Mouse (Mus musculus) heart, embryonic 11.5 days (tissue): ENCODE data around the gene Abi3. TPM values are rescaled to one million over a fixed set of nuclear protein-coding genes. Genes with fewer than 3 reads are reported as not detected.

Experiments
- ATAC-seq: fragments of 200-750 bp; cut with Nextera tagmentation; replicated peaks from 2 replicates; pipeline ENCODE4 v1.8.0; 2017; ENCODE audit warnings: moderate library complexity; ENCODE audit not compliant: insufficient number of reproducible peaks, low FRiP score, low TSS enrichment
- H3K27ac ChIP-seq: fragments of 300-500 bp; sonication (generic); 2 replicates; pipeline ENCODE4 v1.5.1; 2014; ENCODE audit warnings: mild to moderate bottlenecking, low read depth, low read length
- H3K27me3 ChIP-seq: fragments of 300-500 bp; sonication (generic); 2 replicates; pipeline ENCODE4 v1.6.1; 2014; ENCODE audit warnings: mild to moderate bottlenecking, low read length, mixed read lengths; ENCODE audit not compliant: control insufficient read depth, insufficient read depth
- H3K36me3 ChIP-seq: fragments of 300-500 bp; sonication (generic); 2 replicates; pipeline ENCODE4 v1.6.1; 2014; ENCODE audit warnings: mild to moderate bottlenecking, low read length, moderate library complexity, mixed read lengths; ENCODE audit not compliant: control insufficient read depth, insufficient read depth
- H3K4me1 ChIP-seq: fragments of 300-500 bp; sonication (generic); 2 replicates; pipeline ENCODE4 v1.6.1; 2014; ENCODE audit warnings: low read length; ENCODE audit not compliant: control insufficient read depth, insufficient read depth
- H3K4me2 ChIP-seq: fragments of 300-500 bp; sonication (generic); 2 replicates; pipeline ENCODE4 v1.6.1; 2014; ENCODE audit warnings: mild to moderate bottlenecking, moderate library complexity
- H3K4me3 ChIP-seq: fragments of 300-500 bp; sonication (generic); 2 replicates; pipeline ENCODE4 v1.5.1; 2014; ENCODE audit warnings: low read depth, low read length
- H3K9ac ChIP-seq: fragments of 300-500 bp; sonication (generic); 2 replicates; pipeline ENCODE4 v1.6.1; 2014; ENCODE audit warnings: mild to moderate bottlenecking, low read depth, low read length, moderate library complexity
- H3K9me3 ChIP-seq: fragments of 300-500 bp; sonication (generic); replicated peaks from 2 replicates; pipeline ENCODE4 v1.6.1; 2016; ENCODE audit warnings: low read length; ENCODE audit not compliant: control insufficient read depth
- WGBS: fragments of 180-500 bp; shearing (Covaris S2); extraction: QIAGEN DNeasy Blood & Tissue Kit; methylation state at CpG from one replicate; pipeline ENCODE4 v1.1.7; 2014; ENCODE audit not compliant: insufficient replicate concordance; 5-methylcytosine and 5-hydroxymethylcytosine counted together
- polyA plus RNA-seq: library from polyadenylated mRNA; unstranded; fragments of >200 nt; fragmentation: Nextera tagmentation; extraction: Ambion mirVana; gene quantifications from 2 replicates; pipeline ENCODE4 v1.2.1, GENCODE M21; 2014

Abi3 gene
- polyA plus RNA-seq, 1 experiment from 2014 or later, result 11.5 TPM

DNA sequence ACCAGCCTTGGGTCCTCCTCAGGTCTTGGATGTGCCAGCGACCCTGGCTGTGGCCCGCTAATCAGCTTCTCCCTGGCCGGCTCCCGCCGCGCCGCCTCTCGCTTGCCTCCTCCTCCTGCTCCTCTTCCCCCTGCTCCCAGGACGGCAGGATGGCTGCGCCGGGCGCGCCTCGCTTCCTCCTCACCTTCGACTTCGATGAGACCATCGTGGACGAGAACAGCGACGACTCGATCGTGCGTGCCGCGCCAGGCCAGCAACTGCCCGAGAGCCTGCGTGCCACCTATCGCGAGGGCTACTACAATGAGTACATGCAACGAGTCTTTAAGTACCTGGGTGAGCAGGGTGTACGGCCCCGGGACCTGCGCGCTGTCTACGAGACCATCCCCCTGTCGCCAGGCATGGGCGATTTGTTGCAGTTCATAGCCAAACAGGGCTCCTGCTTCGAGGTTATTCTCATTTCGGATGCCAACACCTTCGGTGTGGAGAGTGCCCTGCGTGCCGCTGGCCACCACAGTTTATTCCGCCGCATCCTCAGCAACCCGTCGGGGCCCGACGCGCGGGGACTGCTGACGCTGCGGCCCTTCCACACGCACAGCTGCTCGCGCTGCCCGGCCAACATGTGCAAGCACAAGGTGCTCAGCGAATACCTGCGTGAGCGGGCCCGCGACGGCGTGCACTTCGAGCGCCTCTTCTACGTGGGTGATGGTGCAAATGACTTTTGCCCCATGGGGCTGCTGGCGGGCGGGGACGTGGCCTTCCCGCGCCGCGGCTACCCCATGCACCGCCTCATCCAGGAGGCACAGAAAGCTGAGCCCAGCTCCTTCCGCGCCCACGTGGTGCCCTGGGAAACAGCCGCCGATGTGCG lies 11.6 kb downstream of the Abi3 start:
- H3K27ac ChIP-seq, result no peak overlapping the region
- no peak for ATAC-seq
- H3K27me3 ChIP-seq, result peaks cover 65% of the 10 kb centered on the region
- WGBS, result 5% methylated on average over 79 of the region's 80 CpGs
- peak overlapping the region; percentile 56 for H3K4me2 ChIP-seq
- H3K36me3 ChIP-seq, result no peaks in the 10 kb centered on the region; the same call in 1 of the 2 replicates
- peak overlapping the region; percentile 41 for H3K4me3 ChIP-seq
- H3K4me1 ChIP-seq, result peaks cover 46% of the 10 kb centered on the region
- H3K9ac ChIP-seq, result peak overlapping the region; percentile 30; the same call in 1 of the 2 replicates
- H3K9me3 ChIP-seq, result no peaks in the 10 kb centered on the region

DNA sequence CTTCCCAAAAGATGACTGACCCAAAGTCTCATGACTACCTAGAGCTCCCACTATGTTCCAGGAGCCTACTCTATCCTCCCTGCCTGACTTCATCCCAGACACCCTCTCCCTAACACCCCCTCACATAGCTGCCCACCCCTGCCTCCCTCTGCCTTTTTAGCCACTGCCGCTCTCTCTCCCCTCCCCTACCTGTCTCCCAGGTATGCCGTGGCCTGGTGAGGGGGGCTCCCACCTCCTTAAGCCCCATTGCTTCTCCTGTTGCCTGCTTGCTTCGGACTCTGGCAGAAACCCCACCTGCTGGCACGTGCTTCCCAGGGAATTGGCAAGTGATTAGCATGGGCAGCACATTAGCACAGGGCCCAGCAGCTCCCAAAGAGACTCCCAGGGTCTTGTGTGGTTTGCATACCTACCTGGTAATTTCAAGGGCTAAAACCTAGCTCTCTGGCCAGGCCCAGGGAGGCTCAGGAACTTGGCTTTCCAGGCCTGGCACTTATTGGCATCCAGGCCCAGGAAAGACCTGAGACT lies 12.7 kb downstream of the Abi3 start:
- Histone ChIP-seq H3K9me3 (no peaks in the 10 kb centered on the region), H3K27ac (no peak overlapping the region), H3K36me3 (no peaks in the 10 kb centered on the region; the same call in 1 of the 2 replicates), H3K4me3 (peak overlapping the region; percentile 41; the same call in 1 of the 2 replicates), H3K4me2 (no peak overlapping the region), H3K9ac (no peak overlapping the region), H3K27me3 (peaks cover 68% of the 10 kb centered on the region), H3K4me1 (peaks cover 43% of the 10 kb centered on the region)
- 33% methylated on average over 4 of the region's 4 CpGs for WGBS
- no peak for ATAC-seq

DNA sequence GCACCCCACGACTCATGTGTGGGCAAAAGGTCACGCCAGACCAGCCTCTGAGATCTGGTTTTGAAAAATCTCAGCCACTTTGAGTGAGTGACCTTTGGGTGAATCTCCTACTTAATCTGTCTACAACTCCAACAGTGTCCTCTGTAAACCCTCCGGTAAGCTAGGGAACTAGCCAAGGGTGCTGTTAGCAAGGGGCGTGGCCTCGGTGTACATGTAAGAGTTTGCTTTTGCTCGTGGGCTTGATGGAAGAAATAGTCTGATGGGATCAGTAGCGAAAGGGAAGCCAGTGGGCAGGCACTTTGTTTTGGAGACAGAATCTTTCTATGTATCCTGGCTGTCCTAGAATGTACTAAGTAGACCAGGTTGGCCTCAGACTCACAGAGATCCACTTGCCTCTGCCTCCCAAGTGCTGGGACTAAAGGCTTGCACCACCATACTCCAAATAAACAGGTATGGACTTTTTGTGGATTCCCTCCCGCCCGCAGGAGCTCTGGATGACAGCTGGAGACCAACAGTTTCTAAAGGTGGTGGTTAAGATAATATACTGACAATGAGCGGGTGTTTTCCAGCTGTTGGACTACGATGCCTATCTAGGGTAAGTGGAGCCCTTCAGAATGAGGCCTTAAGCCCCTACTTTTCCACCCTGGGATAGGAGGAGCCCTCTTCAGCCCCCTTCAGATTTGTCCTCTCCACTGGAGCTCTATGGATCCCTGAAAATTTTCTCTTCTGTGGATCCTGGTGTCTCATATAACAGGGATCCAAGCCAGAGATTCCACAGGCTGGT lies 13.9 kb downstream of the Abi3 start:
- no peak overlapping the region for H3K4me3 ChIP-seq
- H3K4me1 ChIP-seq, result peaks cover 37% of the 10 kb centered on the region
- no peak overlapping the region for H3K9ac ChIP-seq
- WGBS, result 62% methylated on average over 11 of the region's 11 CpGs
- H3K36me3 ChIP-seq, result no peaks in the 10 kb centered on the region; the same call in 1 of the 2 replicates
- H3K4me2 ChIP-seq, result no peak overlapping the region
- no peak overlapping the region for H3K27ac ChIP-seq
- H3K9me3 ChIP-seq, result no peaks in the 10 kb centered on the region
- no peak for ATAC-seq
- peaks cover 57% of the 10 kb centered on the region for H3K27me3 ChIP-seq

DNA sequence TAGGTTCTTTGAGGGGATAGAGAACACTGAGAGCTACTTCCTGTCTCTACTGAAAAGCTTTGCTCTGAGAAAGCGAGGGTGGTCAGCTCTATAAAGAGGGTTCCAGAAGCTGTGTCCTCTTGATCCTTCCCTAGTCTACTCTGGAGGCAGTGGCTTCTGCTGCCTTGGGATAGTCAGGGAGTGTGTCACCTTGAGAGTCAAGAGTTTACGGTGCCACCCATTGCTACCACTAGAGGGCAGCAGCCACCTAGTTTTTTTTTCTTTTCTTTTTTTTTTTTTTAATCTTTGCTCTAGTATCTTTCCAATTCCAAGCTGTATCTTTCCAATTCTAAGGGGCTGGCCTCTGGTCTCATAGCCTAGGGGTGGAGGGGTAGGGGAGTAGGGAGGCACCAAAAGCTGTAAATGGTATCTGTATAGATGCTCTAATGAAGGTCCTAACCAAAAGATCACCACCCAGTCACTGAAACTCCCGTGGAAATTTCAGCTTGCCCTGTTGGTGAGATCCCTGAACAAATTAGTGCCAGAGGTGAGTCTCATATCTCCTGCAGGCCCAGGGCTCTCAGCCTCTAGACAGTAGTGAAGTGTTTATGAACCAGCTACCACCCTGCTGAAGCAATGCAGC lies 14.7 kb downstream of the Abi3 start:
- WGBS, result 17% methylated on average over 3 of the region's 3 CpGs
- H3K36me3 ChIP-seq, result no peaks in the 10 kb centered on the region; the same call in 1 of the 2 replicates
- H3K27me3 ChIP-seq, result peaks cover 54% of the 10 kb centered on the region

DNA sequence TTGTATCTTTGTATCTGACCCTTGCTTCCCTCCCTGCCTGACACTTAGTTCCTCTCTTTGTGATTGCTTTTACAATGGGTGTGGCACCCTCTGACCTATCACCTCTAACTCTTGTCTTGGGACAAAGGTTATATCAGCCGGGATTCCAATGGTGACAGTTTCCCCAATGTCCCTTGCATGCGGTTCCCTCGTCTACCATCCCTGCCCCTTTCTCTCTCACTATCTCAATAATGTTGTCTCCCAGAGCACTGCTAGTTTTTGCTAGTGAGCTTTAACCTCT lies 15.2 kb downstream of the Abi3 start:
- H3K9me3 ChIP-seq, result no peaks in the 10 kb centered on the region
- peaks cover 28% of the 10 kb centered on the region for H3K4me1 ChIP-seq
- H3K27me3 ChIP-seq, result peaks cover 49% of the 10 kb centered on the region
- H3K9ac ChIP-seq, result no peak overlapping the region
- ATAC-seq, result no peak
- H3K4me2 ChIP-seq, result no peak overlapping the region
- no peak overlapping the region for H3K4me3 ChIP-seq
- 13% methylated on average over 3 of the region's 3 CpGs for WGBS
- no peaks in the 10 kb centered on the region; the same call in 1 of the 2 replicates for H3K36me3 ChIP-seq
- H3K27ac ChIP-seq, result no peak overlapping the region

More for the DNA sequence above, 14.7 kb downstream of the Abi3 start:
- ATAC-seq, result no peak
- no peak overlapping the region for H3K4me2 ChIP-seq
- no peak overlapping the region for H3K9ac ChIP-seq
- H3K4me3 ChIP-seq, result no peak overlapping the region
- no peak overlapping the region for H3K27ac ChIP-seq
- peaks cover 32% of the 10 kb centered on the region for H3K4me1 ChIP-seq
- no peaks in the 10 kb centered on the region for H3K9me3 ChIP-seq

DNA sequence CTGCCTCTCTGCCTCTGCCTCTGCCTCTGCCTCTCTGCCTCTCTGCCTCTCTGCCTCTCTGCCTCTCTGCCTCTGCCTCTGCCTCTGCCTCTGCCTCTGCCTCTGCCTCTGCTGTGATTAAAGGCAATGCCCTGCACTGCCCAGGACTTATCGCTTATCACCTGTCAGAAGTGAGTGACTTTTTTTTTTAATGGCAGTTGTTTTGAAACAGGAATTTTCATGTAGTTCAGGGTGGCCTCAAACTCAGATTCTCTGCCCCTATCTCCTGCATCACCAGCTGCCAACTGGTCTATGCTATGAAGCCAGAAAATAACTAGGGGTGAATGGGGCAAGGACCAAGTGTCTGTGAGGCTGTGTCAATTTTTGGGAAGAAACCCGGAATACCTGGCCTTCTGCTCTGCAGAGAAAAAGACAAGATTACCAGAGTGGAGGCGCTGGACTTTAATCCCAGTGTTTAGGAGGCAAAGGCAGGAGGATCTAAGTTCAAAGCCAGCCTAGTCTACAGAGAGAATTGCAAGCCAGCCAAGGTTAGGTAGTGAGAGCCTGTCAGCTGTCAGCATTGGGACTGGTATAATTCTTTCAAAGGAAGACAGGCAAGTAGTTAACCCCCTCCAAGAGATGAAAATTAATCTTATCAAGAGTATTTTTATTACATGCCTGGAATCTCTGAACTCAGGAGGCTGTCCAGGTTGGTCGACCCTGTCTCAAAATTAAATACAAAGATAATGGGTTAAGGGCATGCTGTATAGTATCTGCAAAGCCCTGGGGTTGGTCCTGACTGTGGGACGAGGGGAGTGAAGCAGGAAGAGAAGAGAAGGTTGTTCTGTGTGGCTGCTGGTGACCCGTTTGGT lies 15.7 kb downstream of the Abi3 start:
- ATAC-seq, result no peak
- H3K4me2 ChIP-seq, result no peak overlapping the region
- no peaks in the 10 kb centered on the region for H3K9me3 ChIP-seq
- 56% methylated on average over 6 of the region's 6 CpGs for WGBS
- peaks cover 25% of the 10 kb centered on the region for H3K4me1 ChIP-seq
- no peaks in the 10 kb centered on the region; the same call in 1 of the 2 replicates for H3K36me3 ChIP-seq
- H3K27ac ChIP-seq, result no peak overlapping the region
- no peak overlapping the region for H3K9ac ChIP-seq
- no peak overlapping the region for H3K4me3 ChIP-seq
- H3K27me3 ChIP-seq, result peaks cover 45% of the 10 kb centered on the region

DNA sequence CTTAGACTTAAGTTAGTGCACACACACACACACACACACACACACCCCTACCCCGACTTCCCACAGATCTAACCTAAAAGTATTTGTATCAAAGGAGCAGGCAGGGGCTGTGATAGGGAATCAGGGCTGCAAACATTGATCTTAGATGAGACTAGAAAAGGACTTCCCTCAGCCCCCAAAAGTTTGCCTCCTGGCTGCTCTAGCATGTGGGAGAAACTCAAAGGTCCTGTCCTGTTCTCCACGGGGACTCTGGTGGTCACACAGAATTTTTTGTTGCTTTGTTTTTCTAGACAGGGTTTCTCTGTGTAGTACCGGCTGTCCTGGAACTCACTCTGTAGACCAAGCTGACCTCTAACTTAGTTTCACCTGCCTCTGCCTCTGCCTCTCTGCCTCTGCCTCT lies 16.7 kb downstream of the Abi3 start:
- H3K9me3 ChIP-seq, result no peaks in the 10 kb centered on the region
- peaks cover 16% of the 10 kb centered on the region for H3K4me1 ChIP-seq
- peaks cover 36% of the 10 kb centered on the region for H3K27me3 ChIP-seq
- peak overlapping the region; percentile 58; the same call in 1 of the 2 replicates for H3K4me3 ChIP-seq
- no peak overlapping the region for H3K9ac ChIP-seq
- H3K27ac ChIP-seq, result no peak overlapping the region
- 55% methylated on average over 3 of the region's 3 CpGs for WGBS
- H3K4me2 ChIP-seq, result peak overlapping the region; percentile 100
- ATAC-seq, result no peak
- H3K36me3 ChIP-seq, result no peaks in the 10 kb centered on the region
